Mouse (Mus musculus): Measurements from ENCODE around the gene Kcnb1. TPM values are rescaled to one million over a fixed set of nuclear protein-coding genes. Genes with fewer than 3 reads are reported as not detected.

Kcnb1 gene
- polyA plus RNA-seq, 1 experiment from 2014 or later = 1.3 TPM

- ATAC-seq (ENCODE audit: low FRiP score, low read depth) = no peak
- H3K9ac ChIP-seq = 0 out of 2 replicates have a peak overlapping the region, but pooled peaks have one; percentile 13
Measured at GRCm38 (mm10) chr2:167059960-167060359, 130.0 kb downstream of the Kcnb1 start.

GRCm38 (mm10) chr2:167059536-167059935 lies 130.4 kb downstream of the Kcnb1 start:
- no peak for ATAC-seq (ENCODE audit: low FRiP score, low read depth)
- Histone ChIP-seq H3K4me2 (replicated peaks) (no peak overlapping the region), H3K4me3 (no peak overlapping the region), H3K9me3 (no peaks in the 10 kb centered on the region), H3K9ac (no peak overlapping the region), H3K36me3 (peaks cover 42% of the 10 kb centered on the region), H3K27me3 (replicated peaks) (no peaks in the 10 kb centered on the region), H3K4me1 (peaks cover 17% of the 10 kb centered on the region), H3K27ac (no peak overlapping the region)
- WGBS = 48% methylated on average over 8 of the region's 8 CpGs

More at GRCm38 (mm10) chr2:167059960-167060359, 130.0 kb downstream of the Kcnb1 start:
- peaks cover 21% of the 10 kb centered on the region for H3K4me1 ChIP-seq
- no peaks in the 10 kb centered on the region for H3K27me3 ChIP-seq (replicated peaks)
- H3K4me3 ChIP-seq = no peak overlapping the region
- H3K9me3 ChIP-seq = no peaks in the 10 kb centered on the region
- WGBS = 65% methylated on average over 12 of the region's 12 CpGs
- peak overlapping the region; percentile 29; the same call in 1 of the 2 replicates for H3K4me2 ChIP-seq (replicated peaks)
- peaks cover 42% of the 10 kb centered on the region for H3K36me3 ChIP-seq
- H3K27ac ChIP-seq = no peak overlapping the region

GRCm38 (mm10) chr2:167058814-167059387 lies 131.1 kb downstream of the Kcnb1 start:
- Histone ChIP-seq H3K36me3 (peaks cover 46% of the 10 kb centered on the region), H3K4me3 (no peak overlapping the region), H3K9ac (no peak overlapping the region), H3K4me1 (peaks cover 16% of the 10 kb centered on the region), H3K27ac (no peak overlapping the region), H3K4me2 (replicated peaks) (no peak overlapping the region), H3K27me3 (replicated peaks) (no peaks in the 10 kb centered on the region), H3K9me3 (no peaks in the 10 kb centered on the region)
- WGBS = 54% methylated on average over 3 of the region's 3 CpGs
- ATAC-seq (ENCODE audit: low FRiP score, low read depth) = no peak

GRCm38 (mm10) chr2:167058201-167058600 lies 131.8 kb downstream of the Kcnb1 start:
- no peak overlapping the region for H3K4me3 ChIP-seq
- H3K9ac ChIP-seq = no peak overlapping the region
- no peak overlapping the region for H3K4me2 ChIP-seq (replicated peaks)
- no peak overlapping the region for H3K27ac ChIP-seq
- H3K9me3 ChIP-seq = no peaks in the 10 kb centered on the region
- H3K36me3 ChIP-seq = peaks cover 46% of the 10 kb centered on the region
- 74% methylated on average over 3 of the region's 3 CpGs for WGBS
- H3K4me1 ChIP-seq = peaks cover 22% of the 10 kb centered on the region
- no peaks in the 10 kb centered on the region for H3K27me3 ChIP-seq (replicated peaks)
- no peak for ATAC-seq (ENCODE audit: low FRiP score, low read depth)

GRCm38 (mm10) chr2:167056942-167057323 lies 133.0 kb downstream of the Kcnb1 start:
- H3K4me2 ChIP-seq (replicated peaks) = no peak overlapping the region
- H3K4me3 ChIP-seq = no peak overlapping the region
- no peak for ATAC-seq (ENCODE audit: low FRiP score, low read depth)
- 90% methylated on average over 5 of the region's 5 CpGs for WGBS
- H3K9me3 ChIP-seq = peaks cover 1% of the 10 kb centered on the region; the same call in 1 of the 2 replicates
- no peak overlapping the region for H3K9ac ChIP-seq
- H3K27ac ChIP-seq = no peak overlapping the region
- peaks cover 55% of the 10 kb centered on the region for H3K36me3 ChIP-seq
- H3K27me3 ChIP-seq (replicated peaks) = no peaks in the 10 kb centered on the region
- H3K4me1 ChIP-seq = peaks cover 23% of the 10 kb centered on the region

GRCm38 (mm10) chr2:167056210-167056941 lies 133.6 kb downstream of the Kcnb1 start:
- no peak overlapping the region for H3K9ac ChIP-seq
- ATAC-seq (ENCODE audit: low FRiP score, low read depth) = no peak
- peaks cover 59% of the 10 kb centered on the region for H3K36me3 ChIP-seq
- H3K4me2 ChIP-seq (replicated peaks) = no peak overlapping the region
- peaks cover 18% of the 10 kb centered on the region for H3K4me1 ChIP-seq
- H3K9me3 ChIP-seq = peaks cover 3% of the 10 kb centered on the region; the same call in 1 of the 2 replicates
- no peaks in the 10 kb centered on the region for H3K27me3 ChIP-seq (replicated peaks)
- WGBS = 94% methylated on average over 15 of the region's 15 CpGs
- H3K27ac ChIP-seq = no peak overlapping the region
- no peak overlapping the region for H3K4me3 ChIP-seq

- H3K4me1 ChIP-seq = peaks cover 10% of the 10 kb centered on the region; the same call in 1 of the 2 replicates
- 93% methylated on average over 15 of the region's 15 CpGs for WGBS
- ATAC-seq (ENCODE audit: low FRiP score, low read depth) = no peak
- H3K4me3 ChIP-seq = no peak overlapping the region
- peaks cover 65% of the 10 kb centered on the region for H3K36me3 ChIP-seq
- H3K27ac ChIP-seq = no peak overlapping the region
- H3K9ac ChIP-seq = no peak overlapping the region
- peaks cover 3% of the 10 kb centered on the region; the same call in 1 of the 2 replicates for H3K9me3 ChIP-seq
- H3K27me3 ChIP-seq (replicated peaks) = no peaks in the 10 kb centered on the region
- H3K4me2 ChIP-seq (replicated peaks) = no peak overlapping the region
Measured at GRCm38 (mm10) chr2:167055386-167055785, 134.6 kb downstream of the Kcnb1 start.

- Histone ChIP-seq H3K4me2 (replicated peaks) (peak overlapping the region; percentile 9; the same call in 1 of the 2 replicates), H3K27ac (no peak overlapping the region), H3K4me1 (peaks cover 9% of the 10 kb centered on the region; the same call in 1 of the 2 replicates), H3K4me3 (no peak overlapping the region), H3K36me3 (peaks cover 78% of the 10 kb centered on the region), H3K27me3 (replicated peaks) (no peaks in the 10 kb centered on the region), H3K9me3 (peaks cover 3% of the 10 kb centered on the region; the same call in 1 of the 2 replicates), H3K9ac (no peak overlapping the region)
- no peak for ATAC-seq (ENCODE audit: low FRiP score, low read depth)
- 76% methylated on average over 9 of the region's 9 CpGs for WGBS
Measured at GRCm38 (mm10) chr2:167053127-167053844, 136.7 kb downstream of the Kcnb1 start.

- 95% methylated on average over 8 of the region's 8 CpGs for WGBS
- Histone ChIP-seq H3K27me3 (replicated peaks) (no peaks in the 10 kb centered on the region), H3K9me3 (peaks cover 3% of the 10 kb centered on the region; the same call in 1 of the 2 replicates), H3K27ac (no peak overlapping the region), H3K4me1 (peaks cover 9% of the 10 kb centered on the region; the same call in 1 of the 2 replicates), H3K4me2 (replicated peaks) (no peak overlapping the region), H3K9ac (no peak overlapping the region), H3K36me3 (peaks cover 77% of the 10 kb centered on the region), H3K4me3 (no peak overlapping the region)
- ATAC-seq (ENCODE audit: low FRiP score, low read depth) = no peak
Measured at GRCm38 (mm10) chr2:167048698-167049358, 141.1 kb downstream of the Kcnb1 start.

- Histone ChIP-seq H3K4me1 (peaks cover 3% of the 10 kb centered on the region; the same call in 1 of the 2 replicates), H3K27ac (no peak overlapping the region), H3K4me2 (replicated peaks) (no peak overlapping the region), H3K36me3 (peaks cover 81% of the 10 kb centered on the region), H3K27me3 (replicated peaks) (no peaks in the 10 kb centered on the region), H3K9me3 (peaks cover 3% of the 10 kb centered on the region; the same call in 1 of the 2 replicates), H3K9ac (no peak overlapping the region), H3K4me3 (no peak overlapping the region)
- no peak for ATAC-seq (ENCODE audit: low FRiP score, low read depth)
- 92% methylated on average over 10 of the region's 10 CpGs for WGBS
Measured at GRCm38 (mm10) chr2:167048223-167048622, 141.7 kb downstream of the Kcnb1 start.

Data from neural tube, embryonic 12.5 days (tissue).